Mouse (Mus musculus): Measurements from ENCODE around the gene Cd247.

Cd247 gene

GRCm38 (mm10) chr1:165849458-165850445 lies 61.3 kb downstream of the Cd247 start:
- no peak for DNase-seq (ENCODE audit: extremely low read depth, low read depth, low spot score)

GRCm38 (mm10) chr1:165852131-165852530 lies 63.6 kb downstream of the Cd247 start:
- no peak for DNase-seq (ENCODE audit: extremely low read depth, low read depth, low spot score)

GRCm38 (mm10) chr1:165853131-165853721 lies 64.7 kb downstream of the Cd247 start:
- no peak for DNase-seq (ENCODE audit: extremely low read depth, low read depth, low spot score)

- no peak for DNase-seq (ENCODE audit: extremely low read depth, low read depth, low spot score)
Measured at GRCm38 (mm10) chr1:165853729-165854420, 65.4 kb downstream of the Cd247 start.

- DNase-seq (ENCODE audit: extremely low read depth, low read depth, low spot score) = no peak
Measured at GRCm38 (mm10) chr1:165855759-165856545, 67.5 kb downstream of the Cd247 start.

- DNase-seq (ENCODE audit: extremely low read depth, low read depth, low spot score) = no peak
Measured at GRCm38 (mm10) chr1:165857279-165857678, 68.8 kb downstream of the Cd247 start.

GRCm38 (mm10) chr1:165858356-165858755 lies 69.9 kb downstream of the Cd247 start:
- DNase-seq (ENCODE audit: extremely low read depth, low read depth, low spot score) = no peak

GRCm38 (mm10) chr1:165860373-165861234 lies 72.1 kb downstream of the Cd247 start:
- DNase-seq (ENCODE audit: extremely low read depth, low read depth, low spot score) = no peak

- no peak for DNase-seq (ENCODE audit: extremely low read depth, low read depth, low spot score)
Measured at GRCm38 (mm10) chr1:165861235-165861609, 72.7 kb downstream of the Cd247 start.

- no peak for DNase-seq (ENCODE audit: extremely low read depth, low read depth, low spot score)
Measured at GRCm38 (mm10) chr1:165862059-165862458, 73.6 kb downstream of the Cd247 start.

GRCm38 (mm10) chr1:165864864-165865795 lies 76.6 kb downstream of the Cd247 start:
- no peak for DNase-seq (ENCODE audit: extremely low read depth, low read depth, low spot score)

GRCm38 (mm10) chr1:165866630-165867280 lies 78.3 kb downstream of the Cd247 start:
- no peak for DNase-seq (ENCODE audit: extremely low read depth, low read depth, low spot score)

GRCm38 (mm10) chr1:165868659-165869058 lies 80.2 kb downstream of the Cd247 start:
- no peak for DNase-seq (ENCODE audit: extremely low read depth, low read depth, low spot score)

- no peak for DNase-seq (ENCODE audit: extremely low read depth, low read depth, low spot score)
Measured at GRCm38 (mm10) chr1:165874645-165875044, 86.2 kb downstream of the Cd247 start.

- DNase-seq (ENCODE audit: extremely low read depth, low read depth, low spot score) = no peak
Measured at GRCm38 (mm10) chr1:165875520-165876284, 87.2 kb downstream of the Cd247 start.

- no peak for DNase-seq (ENCODE audit: extremely low read depth, low read depth, low spot score)
Measured at GRCm38 (mm10) chr1:165878751-165879150, 90.3 kb downstream of the Cd247 start.

- DNase-seq (ENCODE audit: extremely low read depth, low read depth, low spot score) = no peak
Measured at GRCm38 (mm10) chr1:165882146-165882900, 93.8 kb downstream of the Cd247 start.
